In genomic region chr9:106171346-106172158, GRCm38 (mm10) we compare ENCODE assay signal across 8 mouse cellular contexts. TPM values are rescaled to one million over a fixed set of nuclear protein-coding genes. Genes with fewer than 3 reads are reported as not detected.
A peak's percentile ranks its signal among the peaks of the same experiment; 100 is the strongest.
DNase-seq lines count a peak whose midpoint lies in the region; ATAC-seq and TF ChIP-seq lines count a peak whose summit lies in the region.

No protein-coding gene starts in this region.

- peak; percentile 71 for ATAC-seq in hindbrain, postnatal 0 days
- ATAC-seq in inflammation-experienced regulatory T-cells, adult 6 months: no peak

- H3K36me3 ChIP-seq in hindbrain, postnatal 0 days (ENCODE audit: insufficient read depth, low read length): no peaks in the 10 kb centered on the region
- peaks cover 9% of the 10 kb centered on the region for H3K36me3 ChIP-seq in megakaryocyte, embryonic 14.5 days (replicated peaks; ENCODE audit: low read length)

- peak overlapping the region; percentile 83 for H3K4me3 ChIP-seq in hindbrain, postnatal 0 days (ENCODE audit: low read length)
- peak overlapping the region; percentile 100 for H3K4me3 ChIP-seq in megakaryocyte, embryonic 14.5 days (replicated peaks)

- DNase-seq in adrenal gland, adult 2 months: peak; percentile 90
- DNase-seq in embryo, embryonic 11 days: peak; percentile 66
- peak; percentile 71 for DNase-seq in gastrocnemius, postnatal 14 days
- DNase-seq in hindbrain, postnatal 0 days (ENCODE audit: low spot score): peak; percentile 74
- peak; percentile 52 to 62 for DNase-seq in left cerebral cortex, postnatal 25 days (ENCODE audit: low spot score in 2 of 2)
- DNase-seq in right cerebral cortex, postnatal 10 days (ENCODE audit: low spot score in 2 of 2): peak; percentile 80

- intact Hi-C loops in gastrocnemius, postnatal 14 days (cut with DNase I; ENCODE audit: low total_unique reads): no loop called here
- intact Hi-C loops in left cerebral cortex, postnatal 25 days (cut with DNase I): loop anchor here (2.0 kb wide), 1 partner anchor 31 kb away; the partner anchor contains the start of gene Twf2

- no peaks in the 10 kb centered on the region for H3K9me3 ChIP-seq in hindbrain, postnatal 0 days (ENCODE audit: low read length)
- H3K9me3 ChIP-seq in megakaryocyte, embryonic 14.5 days: no peaks in the 10 kb centered on the region

- peak overlapping the region; percentile 83 for H3K9ac ChIP-seq in hindbrain, postnatal 0 days (replicated peaks; ENCODE audit: low read length)

- H3K27ac ChIP-seq in hindbrain, postnatal 0 days: peak overlapping the region; percentile 97

- TF ChIP-seq CTCF in hindbrain, postnatal 0 days (IDR thresholded peaks at IDR 0.05; ENCODE audit: low read depth): no peak

- no peaks in the 10 kb centered on the region for H3K27me3 ChIP-seq in hindbrain, postnatal 0 days (ENCODE audit: insufficient read depth, low read length)
- H3K27me3 ChIP-seq in megakaryocyte, embryonic 14.5 days (replicated peaks): no peaks in the 10 kb centered on the region

- peaks cover 19% of the 10 kb centered on the region for H3K4me1 ChIP-seq in hindbrain, postnatal 0 days (ENCODE audit: insufficient read depth, low read length)
- peaks cover 49% of the 10 kb centered on the region for H3K4me1 ChIP-seq in megakaryocyte, embryonic 14.5 days

- H3K4me2 ChIP-seq in hindbrain, postnatal 0 days (ENCODE audit: low read depth, low read length): peak overlapping the region; percentile 88

- under 1% methylated on average over 30 of the region's 30 CpGs for WGBS in hindbrain, postnatal 0 days

RNA-seq across cellular contexts. Expression of gene Wdr82, which starts 0.8 kb away (rescaled TPM):
- 10 to 100 TPM; 66.8 to 75.8 TPM for total RNA-seq in adrenal gland, adult 2 months (2021)
- polyA plus RNA-seq in adrenal gland, adult 2 months (2012; rRNA removed): 50.5 and 67.4 TPM in 2 replicates
- total RNA-seq in gastrocnemius, postnatal 14 days (2021): 10 to 100 TPM; 23.4 to 27.4 TPM
- total RNA-seq in hindbrain, postnatal 0 days (2014; rRNA removed): 240 and 243 TPM in 2 replicates
- 29.1 and 32.6 TPM in 2 replicates for polyA plus RNA-seq in hindbrain, postnatal 0 days (2015; fragmentation: Nextera tagmentation; extraction: Ambion mirVana)
- 100 to 1,000 TPM; 136 to 141 TPM for total RNA-seq in left cerebral cortex, postnatal 25 days (2021)
- 3.7 and 4.5 TPM in 2 replicates for polyA plus RNA-seq in megakaryocyte, embryonic 14.5 days (2012; ENCODE audit: insufficient read depth, low replicate concordance)
- polyA plus RNA-seq in inflammation-experienced regulatory T-cells, adult 6 months (2017; shearing (Covaris generic)): 10 to 100 TPM; 28.3 to 48.5 (median 39.8) TPM

RNA-seq across cellular contexts. Expression of gene Glyctk, which starts 13.6 kb away (rescaled TPM):
- total RNA-seq in adrenal gland, adult 2 months (2021): 1 to 10 TPM; 2.5 to 3.3 TPM
- polyA plus RNA-seq in adrenal gland, adult 2 months (2012; rRNA removed): 2.5 and 3.2 TPM in 2 replicates
- 1 to 10 TPM; 1.3 to 1.6 TPM for total RNA-seq in gastrocnemius, postnatal 14 days (2021)
- total RNA-seq in hindbrain, postnatal 0 days (2014; rRNA removed): 1.3 and 1.8 TPM in 2 replicates
- 1.2 and 1.7 TPM in 2 replicates for polyA plus RNA-seq in hindbrain, postnatal 0 days (2015; fragmentation: Nextera tagmentation; extraction: Ambion mirVana)
- 1 to 10 TPM; 3.3 to 5.3 TPM for total RNA-seq in left cerebral cortex, postnatal 25 days (2021)
- 1.1 and 4.1 TPM in 2 replicates for polyA plus RNA-seq in megakaryocyte, embryonic 14.5 days (2012; ENCODE audit: insufficient read depth, low replicate concordance)
- 1 to 10 TPM; 2.0 to 4.7 (median 2.1) TPM for polyA plus RNA-seq in inflammation-experienced regulatory T-cells, adult 6 months (2017; shearing (Covaris generic))

RNA-seq across cellular contexts. Expression of gene Ppm1m, which starts 28.0 kb away (rescaled TPM):
- 100 to 1,000 TPM in 1 of 2 experiments, 10 to 100 TPM in 1; 84.6 to 135 TPM for total RNA-seq in adrenal gland, adult 2 months (2021)
- 216 and 273 TPM in 2 replicates for polyA plus RNA-seq in adrenal gland, adult 2 months (2012; rRNA removed)
- total RNA-seq in gastrocnemius, postnatal 14 days (2021): 1 to 10 TPM; 5.1 to 5.5 TPM
- total RNA-seq in hindbrain, postnatal 0 days (2014; rRNA removed): 19.0 and 23.3 TPM in 2 replicates
- 18.5 and 21.2 TPM in 2 replicates for polyA plus RNA-seq in hindbrain, postnatal 0 days (2015; fragmentation: Nextera tagmentation; extraction: Ambion mirVana)
- 10 to 100 TPM; 18.0 to 24.7 TPM for total RNA-seq in left cerebral cortex, postnatal 25 days (2021)
- polyA plus RNA-seq in megakaryocyte, embryonic 14.5 days (2012; ENCODE audit: insufficient read depth, low replicate concordance): 8.2 and 12.4 TPM in 2 replicates
- polyA plus RNA-seq in inflammation-experienced regulatory T-cells, adult 6 months (2017; shearing (Covaris generic)): 10 to 100 TPM; 11.2 to 27.9 (median 20.4) TPM

RNA-seq across cellular contexts. Expression of gene Twf2, which starts 31.4 kb away (rescaled TPM):
- total RNA-seq in adrenal gland, adult 2 months (2021): 100 to 1,000 TPM in 1 of 2 experiments, 10 to 100 TPM in 1; 75.8 to 128 TPM
- 121 and 125 TPM in 2 replicates for polyA plus RNA-seq in adrenal gland, adult 2 months (2012; rRNA removed)
- 10 to 100 TPM; 68.8 to 69.3 TPM for total RNA-seq in gastrocnemius, postnatal 14 days (2021)
- 57.4 and 72.6 TPM in 2 replicates for total RNA-seq in hindbrain, postnatal 0 days (2014; rRNA removed)
- 42.0 and 43.9 TPM in 2 replicates for polyA plus RNA-seq in hindbrain, postnatal 0 days (2015; fragmentation: Nextera tagmentation; extraction: Ambion mirVana)
- total RNA-seq in left cerebral cortex, postnatal 25 days (2021): 10 to 100 TPM; 55.1 to 59.6 TPM
- polyA plus RNA-seq in megakaryocyte, embryonic 14.5 days (2012; ENCODE audit: insufficient read depth, low replicate concordance): 149 TPM in 2 replicates
- polyA plus RNA-seq in inflammation-experienced regulatory T-cells, adult 6 months (2017; shearing (Covaris generic)): 100 to 1,000 TPM; 126 to 140 (median 135) TPM

RNA-seq across cellular contexts. Expression of gene Tlr9, which starts 50.8 kb away (rescaled TPM):
- 1 to 10 TPM in 1 of 2 experiments, under 1 TPM in 1; 0.84 to 1.4 TPM for total RNA-seq in adrenal gland, adult 2 months (2021)
- polyA plus RNA-seq in adrenal gland, adult 2 months (2012; rRNA removed): 2.5 and 2.7 TPM in 2 replicates
- total RNA-seq in gastrocnemius, postnatal 14 days (2021): under 1 TPM; 0.42 to 0.43 TPM
- 0.36 and 0.37 TPM in 2 replicates for total RNA-seq in hindbrain, postnatal 0 days (2014; rRNA removed)
- polyA plus RNA-seq in hindbrain, postnatal 0 days (2015; fragmentation: Nextera tagmentation; extraction: Ambion mirVana): 0.09 and 0.11 TPM in 2 replicates
- total RNA-seq in left cerebral cortex, postnatal 25 days (2021): 1 to 10 TPM; 1.1 to 1.2 TPM
- 0.63 and 2.3 TPM in 2 replicates for polyA plus RNA-seq in megakaryocyte, embryonic 14.5 days (2012; ENCODE audit: insufficient read depth, low replicate concordance)
- under 1 TPM in 1 of 3 experiments, not detected in 2; 0.14 TPM for polyA plus RNA-seq in inflammation-experienced regulatory T-cells, adult 6 months (2017; shearing (Covaris generic))
